Mouse (Mus musculus) spleen, adult 2 months (tissue): ENCODE data around the gene Syt1.

Experiments used
- CTCF ChIP-seq: fragments of 200-500 bp; IDR thresholded peaks from 2 replicates; pipeline ENCODE4 v1.5.1; 2011; ENCODE audit warnings: mild to moderate bottlenecking, inconsistent platforms; ENCODE audit not compliant: insufficient read depth, insufficient read length, insufficient replicate concordance; ENCODE audit errors: extremely low read depth
- POLR2A ChIP-seq: fragments of 200-500 bp; IDR thresholded peaks from 2 replicates; pipeline ENCODE4 v1.6.1; 2011; ENCODE audit warnings: low read depth, low read length, inconsistent platforms

- TF ChIP-seq CTCF (no peak), POLR2A (no peak)
Observed at GRCm38 (mm10) chr10:108697062-108697461, 313.7 kb downstream of the Syt1 start.
